Comparison of ENCODE assay signal across 22 mouse cellular contexts in genomic region chr6:135993378-135993777, GRCm38 (mm10).
A peak's percentile ranks its signal among the peaks of the same experiment; 100 is the strongest.
DNase-seq lines count a peak whose midpoint lies in the region; ATAC-seq and TF ChIP-seq lines count a peak whose summit lies in the region.
"Had no signal": no experiment of that assay in that cellular context is flagged by ENCODE, and none has a peak within 500 bp of the region (broad histone marks: within the 10 kb centered on the region; RNA-seq: fewer than 3 reads in every experiment).

No protein-coding gene starts in this region.

- peaks cover 5% of the 10 kb centered on the region; the same call in 1 of the 2 replicates for H3K9me3 ChIP-seq in hindbrain, embryonic 13.5 days
- H3K9me3 ChIP-seq in hindbrain, embryonic 14.5 days (ENCODE audit: control insufficient read depth, low read length): no peaks in the 10 kb centered on the region
- H3K9me3 ChIP-seq in midbrain, embryonic 13.5 days: peaks cover 5% of the 10 kb centered on the region; the same call in 1 of the 2 replicates
- no peaks in the 10 kb centered on the region for H3K9me3 ChIP-seq in midbrain, postnatal 0 days (ENCODE audit: low read length)
- 0 out of 2 replicates have a peak, but pooled peaks cover 2% of the 10 kb centered on the region for H3K9me3 ChIP-seq in neural tube, embryonic 12.5 days
- no peaks in the 10 kb centered on the region for H3K9me3 ChIP-seq in neural tube, embryonic 14.5 days (ENCODE audit: control insufficient read depth, low read length)
- H3K9me3 ChIP-seq: embryonic facial prominence, embryonic 15.5 days; forebrain, embryonic 10.5 days; heart, embryonic 10.5 days had no signal

- H3K9ac ChIP-seq in hindbrain, embryonic 13.5 days: no peak overlapping the region
- H3K9ac ChIP-seq in hindbrain, embryonic 14.5 days: no peak overlapping the region
- no peak overlapping the region for H3K9ac ChIP-seq in midbrain, embryonic 13.5 days (replicated peaks)
- H3K9ac ChIP-seq in midbrain, postnatal 0 days (replicated peaks; ENCODE audit: low read length, poor library complexity, severe bottlenecking): no peak overlapping the region
- H3K9ac ChIP-seq in neural tube, embryonic 12.5 days: no peak overlapping the region
- no peak overlapping the region for H3K9ac ChIP-seq in neural tube, embryonic 14.5 days (replicated peaks; ENCODE audit: low read depth, low read length)
- H3K9ac ChIP-seq: embryonic facial prominence, embryonic 15.5 days had no signal

- no peak overlapping the region for H3K27ac ChIP-seq in hindbrain, embryonic 13.5 days
- no peak overlapping the region for H3K27ac ChIP-seq in hindbrain, embryonic 14.5 days
- H3K27ac ChIP-seq in midbrain, embryonic 13.5 days: peak overlapping the region; percentile 15; the same call in 1 of the 2 replicates
- no peak overlapping the region for H3K27ac ChIP-seq in midbrain, postnatal 0 days (ENCODE audit: low read depth, low read length)
- no peak overlapping the region for H3K27ac ChIP-seq in neural tube, embryonic 12.5 days
- no peak overlapping the region for H3K27ac ChIP-seq in neural tube, embryonic 14.5 days (ENCODE audit: low read depth, low read length)
- H3K27ac ChIP-seq: embryonic facial prominence, embryonic 15.5 days; forebrain, embryonic 10.5 days; heart, embryonic 10.5 days had no signal

- H3K4me2 ChIP-seq in hindbrain, embryonic 13.5 days: no peak overlapping the region
- no peak overlapping the region for H3K4me2 ChIP-seq in hindbrain, embryonic 14.5 days (replicated peaks)
- no peak overlapping the region for H3K4me2 ChIP-seq in midbrain, embryonic 13.5 days (replicated peaks)
- H3K4me2 ChIP-seq in midbrain, postnatal 0 days (ENCODE audit: low read depth, low read length, poor library complexity, severe bottlenecking): no peak overlapping the region
- H3K4me2 ChIP-seq in neural tube, embryonic 12.5 days (replicated peaks): no peak overlapping the region
- H3K4me2 ChIP-seq in neural tube, embryonic 14.5 days (ENCODE audit: low read depth, low read length): no peak overlapping the region
- H3K4me2 ChIP-seq: embryonic facial prominence, embryonic 15.5 days had no signal

- H3K4me1 ChIP-seq in hindbrain, embryonic 13.5 days (replicated peaks): peaks cover 21% of the 10 kb centered on the region
- peaks cover 19% of the 10 kb centered on the region for H3K4me1 ChIP-seq in hindbrain, embryonic 14.5 days (replicated peaks; ENCODE audit: control insufficient read depth, insufficient read depth, low read length)
- H3K4me1 ChIP-seq in midbrain, embryonic 13.5 days (replicated peaks): peaks cover 21% of the 10 kb centered on the region
- 0 out of 2 replicates have a peak, but pooled peaks cover 6% of the 10 kb centered on the region for H3K4me1 ChIP-seq in midbrain, postnatal 0 days (ENCODE audit: insufficient read depth, low read length)
- peaks cover 3% of the 10 kb centered on the region; the same call in 1 of the 2 replicates for H3K4me1 ChIP-seq in neural tube, embryonic 12.5 days
- no peaks in the 10 kb centered on the region for H3K4me1 ChIP-seq in neural tube, embryonic 14.5 days (ENCODE audit: control insufficient read depth, insufficient read depth, low read length)
- H3K4me1 ChIP-seq: embryonic facial prominence, embryonic 15.5 days; heart, embryonic 10.5 days had no signal

- TF ChIP-seq CTCF in midbrain, postnatal 0 days (IDR thresholded peaks at IDR 0.05): no peak

- WGBS in hindbrain, embryonic 13.5 days: 58% methylated on average over 11 of the region's 11 CpGs
- 62% methylated on average over 11 of the region's 11 CpGs for WGBS in hindbrain, embryonic 14.5 days
- 77% methylated on average over 11 of the region's 11 CpGs for WGBS in midbrain, embryonic 13.5 days
- WGBS in midbrain, postnatal 0 days: 64% methylated on average over 11 of the region's 11 CpGs
- 80% methylated on average over 11 of the region's 11 CpGs for WGBS in neural tube, embryonic 12.5 days
- 74% methylated on average over 11 of the region's 11 CpGs for WGBS in neural tube, embryonic 14.5 days

- H3K27me3 ChIP-seq in hindbrain, embryonic 13.5 days: no peaks in the 10 kb centered on the region
- no peaks in the 10 kb centered on the region for H3K27me3 ChIP-seq in hindbrain, embryonic 14.5 days (ENCODE audit: control insufficient read depth, insufficient read depth, low read length)
- H3K27me3 ChIP-seq in midbrain, embryonic 13.5 days: no peaks in the 10 kb centered on the region
- H3K27me3 ChIP-seq in midbrain, postnatal 0 days (ENCODE audit: insufficient read depth, low read length): no peaks in the 10 kb centered on the region
- no peaks in the 10 kb centered on the region for H3K27me3 ChIP-seq in neural tube, embryonic 12.5 days (replicated peaks)
- H3K27me3 ChIP-seq in neural tube, embryonic 14.5 days (ENCODE audit: control insufficient read depth, insufficient read depth, low read length): no peaks in the 10 kb centered on the region
- H3K27me3 ChIP-seq: embryonic facial prominence, embryonic 15.5 days had no signal

- no peak for DNase-seq in hindbrain, embryonic 14.5 days (ENCODE audit: low spot score)
- DNase-seq in midbrain, postnatal 0 days (ENCODE audit: low spot score): no peak
- DNase-seq in neural tube, embryonic 10.5 days (ENCODE audit: extremely low spot score, low spot score): no peak
- DNase-seq in right cerebral cortex, postnatal 10 days (ENCODE audit: low spot score in 2 of 2): no peak
- DNase-seq: adrenal gland, adult 8-10 months; adrenal gland, postnatal 36 days; cerebellum, adult 11 months; cerebellum, adult 8-10 months; cerebellum, postnatal 14 days; gastrocnemius, postnatal 10 days; heart, adult 18-20 months; heart, postnatal 10 days; heart, postnatal 4 days had no signal

- 0 out of 2 replicates have a peak, but pooled peaks cover 3% of the 10 kb centered on the region for H3K36me3 ChIP-seq in hindbrain, embryonic 13.5 days
- H3K36me3 ChIP-seq in hindbrain, embryonic 14.5 days (replicated peaks; ENCODE audit: control insufficient read depth, insufficient read depth): no peaks in the 10 kb centered on the region
- no peaks in the 10 kb centered on the region for H3K36me3 ChIP-seq in midbrain, embryonic 13.5 days
- H3K36me3 ChIP-seq in midbrain, postnatal 0 days (ENCODE audit: insufficient read depth, low read length): no peaks in the 10 kb centered on the region
- H3K36me3 ChIP-seq in neural tube, embryonic 12.5 days: no peaks in the 10 kb centered on the region
- H3K36me3 ChIP-seq in neural tube, embryonic 14.5 days (ENCODE audit: control insufficient read depth, insufficient read depth, low read length): no peaks in the 10 kb centered on the region
- H3K36me3 ChIP-seq: embryonic facial prominence, embryonic 15.5 days; forebrain, embryonic 10.5 days; heart, embryonic 10.5 days had no signal

- ATAC-seq in hindbrain, embryonic 13.5 days (ENCODE audit: low FRiP score): peak; percentile 73; the same call in 1 of the 2 replicates
- ATAC-seq in hindbrain, embryonic 14.5 days (ENCODE audit: low FRiP score): no peak
- 0 out of 2 replicates have a peak, but pooled peaks have one; percentile 43 for ATAC-seq in midbrain, embryonic 13.5 days
- ATAC-seq in midbrain, postnatal 0 days (ENCODE audit: low FRiP score): no peak
- peak; percentile 68; the same call in 1 of the 2 replicates for ATAC-seq in neural tube, embryonic 12.5 days (ENCODE audit: low FRiP score, low read depth)
- peak; percentile 46; the same call in 1 of the 2 replicates for ATAC-seq in neural tube, embryonic 14.5 days (ENCODE audit: low read depth)
- ATAC-seq: forebrain, embryonic 14.5 days had no signal

- H3K4me3 ChIP-seq in hindbrain, embryonic 13.5 days: no peak overlapping the region
- H3K4me3 ChIP-seq in hindbrain, embryonic 14.5 days (replicated peaks; ENCODE audit: low read length): no peak overlapping the region
- H3K4me3 ChIP-seq in midbrain, embryonic 13.5 days (replicated peaks): no peak overlapping the region
- no peak overlapping the region for H3K4me3 ChIP-seq in midbrain, postnatal 0 days (ENCODE audit: low read depth, low read length)
- no peak overlapping the region for H3K4me3 ChIP-seq in neural tube, embryonic 12.5 days
- H3K4me3 ChIP-seq in neural tube, embryonic 14.5 days (ENCODE audit: low read depth, low read length): no peak overlapping the region
- H3K4me3 ChIP-seq: embryonic facial prominence, embryonic 15.5 days; erythroblast, embryonic 14.5 days; forebrain, embryonic 10.5 days; heart, embryonic 10.5 days had no signal

Comparison
In these comparisons a context has a peak if more than half of its experiments do, and no peak if none do; other contexts are left out.
1. ATAC-seq: peak in hindbrain, embryonic 13.5 days (single experiment), midbrain, embryonic 13.5 days (single experiment), neural tube, embryonic 12.5 days (single experiment) and neural tube, embryonic 14.5 days (single experiment); none in hindbrain, embryonic 14.5 days (single experiment) and midbrain, postnatal 0 days (single experiment).